In genomic region chr1:180343434-180344210, GRCm38 (mm10) we compare ENCODE assay signal across 11 mouse cellular contexts. TPM values are rescaled to one million over a fixed set of nuclear protein-coding genes. Genes with fewer than 3 reads are reported as not detected.
DNase-seq lines count a peak whose midpoint lies in the region; ATAC-seq and TF ChIP-seq lines count a peak whose summit lies in the region.
"Had no signal": no experiment of that assay in that cellular context is flagged by ENCODE, and none has a peak within 500 bp of the region (broad histone marks: within the 10 kb centered on the region; RNA-seq: fewer than 3 reads in every experiment).

No protein-coding gene starts in this region.

- intact Hi-C loops in gastrocnemius, adult 2 months (cut with DNase I) = no loop called here

- H3K27ac ChIP-seq in gastrocnemius, adult 2 months = peak overlapping the region; percentile 71
- peak overlapping the region; percentile 59 for H3K27ac ChIP-seq in layer of hippocampus, adult 2 months
- H3K27ac ChIP-seq: lung, embryonic 15.5 days had no signal

- H3K4me3 ChIP-seq in gastrocnemius, adult 2 months = peak overlapping the region; percentile 45
- H3K4me3 ChIP-seq in layer of hippocampus, adult 2 months = no peak overlapping the region
- H3K4me3 ChIP-seq: lung, embryonic 15.5 days had no signal

- ATAC-seq in inflammation-experienced regulatory T-cells, adult 6 months = peak; percentile 41
- ATAC-seq: forebrain, embryonic 16.5 days had no signal

- TF ChIP-seq CTCF in gastrocnemius, adult 2 months (IDR thresholded peaks at IDR 0.05) = no peak
- no peak for TF ChIP-seq CTCF in layer of hippocampus, adult 2 months (conservative IDR thresholded peaks at IDR 0.05)

- peak; percentile 24 for DNase-seq in gastrocnemius, adult 2 months
- DNase-seq in gastrocnemius, adult 18-20 months (ENCODE audit: low spot score) = no peak
- no peak for DNase-seq in layer of hippocampus, adult 2 months (ENCODE audit: low spot score in 2 of 2)
- DNase-seq in layer of hippocampus, adult 8-10 months (ENCODE audit: low spot score in 2 of 2) = no peak
- DNase-seq in CD4-positive helper T cell, adult 2 months (ENCODE audit: low read depth, low spot score) = peak; percentile 45
- no peak for DNase-seq in adrenal gland, postnatal 36 days
- no peak for DNase-seq in thymus, postnatal 25 days
- DNase-seq: cerebellum, postnatal 10 days had no signal

RNA-seq across cellular contexts. Expression of gene Itpkb, which starts 13.3 kb away (rescaled TPM):
- 10 to 100 TPM; 14.7 to 22.7 TPM for total RNA-seq in gastrocnemius, adult 2 months (2021)
- 10 to 100 TPM; 11.3 to 21.8 TPM for total RNA-seq in gastrocnemius, adult 18-20 months (2021)
- total RNA-seq in layer of hippocampus, adult 2 months (2021) = 10 to 100 TPM; 26.3 to 28.3 TPM
- 10 to 100 TPM; 26.6 to 39.1 (median 32.4) TPM for total RNA-seq in layer of hippocampus, adult 8-10 months (2022)
- polyA plus RNA-seq in inflammation-experienced regulatory T-cells, adult 6 months (2017; shearing (Covaris generic)) = 10 to 100 TPM; 25.3 to 58.2 (median 55.2) TPM
- 10 to 100 TPM; 58.5 to 71.5 TPM for total RNA-seq in adrenal gland, postnatal 36 days (2021)

Comparison
In these comparisons a context has a peak if more than half of its experiments do, and no peak if none do; other contexts are left out.
1. DNase-seq: peak in gastrocnemius, adult 2 months (single experiment) and CD4-positive helper T cell, adult 2 months (single experiment); none in gastrocnemius, adult 18-20 months (single experiment), layer of hippocampus, adult 2 months (0 of 2), layer of hippocampus, adult 8-10 months (0 of 2), adrenal gland, postnatal 36 days (0 of 2) and thymus, postnatal 25 days (single experiment).